Mouse (Mus musculus): ENCODE measurements around the gene Caly.

Gene Caly

DNA sequence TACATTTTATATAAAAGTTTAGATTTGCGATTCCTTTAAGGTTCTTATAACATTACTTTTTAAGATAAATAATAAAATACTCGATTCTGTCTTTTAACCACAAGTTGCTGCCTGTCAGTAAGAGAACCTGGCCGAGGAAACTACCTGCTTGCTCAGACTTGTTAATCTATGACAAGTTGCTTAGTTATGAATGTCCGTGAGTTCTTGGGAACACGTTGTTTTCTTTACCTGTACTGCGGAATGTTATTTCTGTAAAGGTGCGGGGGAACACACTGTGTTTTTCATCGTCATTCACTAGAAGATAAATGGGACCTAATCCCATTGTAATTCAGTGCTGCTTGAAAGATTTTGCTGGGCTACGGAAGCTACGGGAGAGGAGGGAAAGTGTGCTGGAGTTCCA is 8.3 kb upstream of the Caly start:
- DNase-seq (ENCODE audit: low read depth, low spot score) = no peak

DNA sequence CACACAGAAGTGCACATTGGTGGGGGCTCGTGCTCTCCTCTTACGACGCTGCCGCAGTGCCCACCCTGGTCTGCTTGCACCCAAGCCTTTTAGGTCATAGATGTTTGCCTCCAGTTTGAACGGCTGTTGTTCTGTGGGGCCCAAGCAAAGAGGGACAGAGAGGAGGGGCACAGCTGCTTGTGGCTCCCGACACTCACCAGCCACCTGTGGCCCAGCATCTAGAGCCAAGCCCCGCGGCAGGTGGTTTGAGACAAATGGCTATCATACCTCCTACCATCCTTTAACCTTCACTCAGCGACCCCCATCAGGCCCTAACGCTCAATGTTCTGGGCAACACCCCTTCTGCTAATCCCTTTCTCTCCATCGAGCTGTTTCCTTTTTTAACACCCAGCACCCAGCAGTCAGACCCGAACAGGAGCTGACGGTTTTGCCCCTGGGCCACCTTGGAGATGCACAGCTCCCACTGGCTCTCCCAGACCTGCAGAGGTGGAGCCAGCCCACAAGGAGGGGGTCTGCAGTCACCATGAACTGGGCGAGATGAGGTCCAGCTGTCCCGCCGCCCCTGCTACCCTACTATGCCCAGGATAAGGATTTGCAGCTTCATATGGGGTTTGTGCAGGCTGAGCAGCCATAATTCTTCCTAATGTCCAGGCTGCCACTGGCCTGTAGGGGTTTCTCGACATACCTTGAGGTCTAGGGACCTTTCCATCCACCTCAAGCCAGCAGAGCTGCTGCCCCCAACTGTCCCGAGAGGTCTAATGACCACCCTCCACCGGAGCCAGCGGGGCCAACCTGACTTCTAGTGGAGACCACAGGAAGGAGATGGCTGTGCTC is 723 bp downstream of the Caly start:
- DNase-seq (ENCODE audit: low read depth, low spot score) = no peak

DNA sequence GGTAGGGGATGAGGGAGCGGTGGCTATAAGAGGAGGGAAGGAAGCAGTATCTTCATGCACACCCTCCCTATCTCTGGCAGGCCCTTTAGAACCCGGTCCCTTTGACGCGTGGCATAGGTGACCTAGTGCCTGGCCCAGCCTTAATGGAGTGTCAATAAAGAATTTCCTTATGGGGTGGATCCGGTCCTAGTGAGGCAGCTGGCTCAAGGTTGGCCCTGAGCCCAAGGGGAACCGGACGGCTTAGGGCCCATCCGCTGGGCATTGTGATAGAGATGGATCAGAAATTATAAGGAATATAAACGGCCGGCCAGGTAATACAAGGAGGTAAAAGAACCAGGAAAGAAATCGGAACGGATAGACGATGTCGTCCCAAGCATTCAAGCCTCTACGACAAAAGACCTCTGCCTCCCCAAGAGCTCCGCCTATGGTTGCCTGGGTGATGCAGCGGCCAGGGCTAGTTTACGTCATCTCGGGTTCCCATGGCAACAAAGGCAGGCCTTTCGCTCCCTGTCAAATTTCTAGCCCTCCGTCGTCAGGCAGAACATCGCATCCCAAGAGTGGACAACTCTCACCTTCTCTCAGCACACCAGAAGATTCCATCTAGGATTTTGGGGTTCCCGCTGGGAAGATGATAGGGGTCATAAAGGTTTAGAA is 1.7 kb downstream of the Caly start:
- DNase-seq (ENCODE audit: low read depth, low spot score) = peak; percentile 87

DNA sequence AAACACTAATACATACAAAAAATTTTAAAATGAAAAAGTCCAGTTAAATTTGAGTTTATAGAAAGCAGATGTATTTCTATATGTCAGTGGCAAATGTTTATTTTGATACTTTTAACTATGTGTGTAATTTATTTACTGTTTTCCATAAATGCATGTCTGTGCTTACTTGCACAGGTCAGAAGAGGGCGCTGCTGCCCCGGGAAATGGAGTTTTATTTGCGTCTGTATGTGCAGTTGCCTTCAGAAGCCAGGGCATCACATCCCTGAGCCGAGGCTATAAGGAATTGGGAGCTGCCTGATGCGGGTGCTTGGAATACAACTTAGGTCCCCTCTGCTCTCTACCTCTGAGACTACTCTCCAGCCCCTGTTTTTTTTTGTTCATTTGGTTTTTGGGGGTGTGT is 3.6 kb downstream of the Caly start:
- peak; percentile 85 for DNase-seq (ENCODE audit: low read depth, low spot score)

DNA sequence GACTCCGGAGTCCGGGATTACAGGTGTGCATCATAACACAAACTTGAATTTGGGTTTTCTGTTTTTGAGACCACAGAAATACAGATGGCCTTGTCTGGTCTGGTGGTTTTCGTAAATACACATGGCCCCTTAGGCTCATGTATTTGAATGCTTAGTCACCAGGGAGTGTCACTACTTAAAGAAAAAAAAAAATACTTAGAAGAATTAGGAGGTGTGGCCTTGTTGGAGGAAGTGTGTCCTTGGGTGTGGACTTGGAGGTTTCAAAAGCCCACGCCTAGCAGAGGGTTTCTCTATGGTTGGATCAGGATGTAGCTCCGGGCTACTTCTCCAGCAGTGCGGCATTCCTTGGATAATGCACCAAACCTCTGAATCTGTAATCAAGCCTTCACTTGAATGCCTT is 4.7 kb downstream of the Caly start:
- peak; percentile 69 for DNase-seq (ENCODE audit: low read depth, low spot score)

DNA sequence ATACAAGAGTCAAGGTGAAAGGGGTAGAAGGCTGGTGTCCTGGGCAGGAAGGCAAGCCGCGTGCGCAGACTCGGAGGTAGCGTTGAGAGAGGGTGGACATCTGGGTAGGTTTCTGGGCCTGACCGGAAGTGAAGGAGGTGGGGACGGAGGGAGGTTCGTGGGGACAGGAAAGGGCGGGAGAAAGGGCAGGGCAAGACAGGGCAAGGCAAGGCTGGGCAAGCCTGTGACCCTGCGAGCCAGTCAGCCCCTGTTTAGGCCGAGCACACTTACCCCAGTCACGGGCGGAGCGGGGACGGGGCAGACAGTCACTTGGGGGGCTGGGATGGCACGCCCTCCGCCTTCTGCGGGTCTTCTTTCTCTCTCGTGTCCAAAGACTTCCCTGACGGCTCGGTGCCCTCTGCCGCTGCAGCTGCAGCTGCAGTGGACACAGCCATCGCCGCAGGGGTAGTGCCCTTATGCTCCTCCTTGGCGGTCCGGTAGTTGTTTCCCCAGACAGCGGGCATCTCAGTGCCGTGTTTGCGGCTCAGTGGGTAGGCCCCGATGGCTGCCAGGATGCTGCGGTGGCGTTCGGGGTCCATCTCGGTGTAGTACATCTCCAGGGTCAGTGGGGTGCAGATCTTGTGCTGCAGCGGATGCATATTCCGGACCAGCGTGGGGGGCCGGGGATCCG is 12.2 kb downstream of the Caly start:
- peak; percentile 15 for DNase-seq (ENCODE audit: low read depth, low spot score)

DNA sequence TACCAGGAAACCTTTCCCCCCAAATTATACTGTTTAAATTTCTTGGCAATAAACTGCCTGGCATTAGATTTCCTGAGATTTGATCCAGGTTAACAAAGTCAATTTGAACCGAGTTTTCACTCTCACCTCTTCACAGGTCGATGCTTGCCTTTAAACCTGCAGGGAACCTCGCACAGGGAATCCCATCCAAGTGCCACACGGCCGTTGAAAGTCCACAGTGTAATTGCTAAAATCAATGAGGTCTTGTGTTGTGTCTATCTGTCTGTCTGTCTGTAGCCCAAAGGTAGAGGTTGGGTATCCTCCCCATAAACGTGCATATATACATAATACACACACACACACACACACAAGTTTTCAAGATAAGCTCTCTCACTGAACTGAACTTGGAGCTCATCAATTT is 15.0 kb downstream of the Caly start:
- no peak for DNase-seq (ENCODE audit: low read depth, low spot score)

DNA sequence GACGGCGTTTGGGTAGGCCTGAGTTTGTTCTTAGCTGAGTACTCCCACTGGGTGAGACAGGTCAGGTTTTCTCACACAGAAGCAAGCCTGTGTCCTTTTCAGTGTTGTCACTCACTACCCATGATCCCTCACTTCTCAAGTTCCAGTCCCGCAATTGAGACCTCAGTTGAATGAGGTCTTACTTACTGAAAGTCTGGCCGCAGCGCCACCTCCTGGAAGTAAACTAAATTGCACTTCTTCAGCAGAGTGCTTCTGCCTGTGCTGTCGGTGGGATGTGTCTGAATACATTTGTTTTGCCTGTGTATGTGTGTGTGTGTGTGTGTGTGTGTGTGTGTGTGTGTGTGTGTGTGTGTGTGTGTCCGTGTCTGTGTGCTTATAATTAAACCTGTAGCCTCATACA is 19.3 kb downstream of the Caly start:
- DNase-seq (ENCODE audit: low read depth, low spot score) = peak; percentile 85

DNA sequence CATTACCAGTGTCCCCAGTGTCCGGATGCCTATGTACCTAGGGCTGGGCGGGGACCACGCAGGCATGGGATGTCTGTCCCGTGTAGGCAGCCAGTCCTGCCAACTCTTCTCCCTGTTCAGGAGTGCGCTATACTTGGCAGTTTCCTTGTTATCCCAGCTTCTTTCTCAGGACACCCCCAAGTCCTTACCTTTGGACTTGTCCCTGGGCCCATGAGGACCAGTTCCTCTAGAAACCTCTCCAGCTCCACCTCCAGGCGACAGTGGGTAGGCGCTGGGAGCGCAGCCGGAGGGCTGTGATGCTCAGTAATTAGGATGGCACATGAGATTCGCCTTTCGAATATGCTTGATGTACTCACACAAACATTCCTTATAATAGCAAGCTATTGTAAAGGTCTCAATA is 20.0 kb downstream of the Caly start:
- peak; percentile 56 for DNase-seq (ENCODE audit: low read depth, low spot score)

DNA sequence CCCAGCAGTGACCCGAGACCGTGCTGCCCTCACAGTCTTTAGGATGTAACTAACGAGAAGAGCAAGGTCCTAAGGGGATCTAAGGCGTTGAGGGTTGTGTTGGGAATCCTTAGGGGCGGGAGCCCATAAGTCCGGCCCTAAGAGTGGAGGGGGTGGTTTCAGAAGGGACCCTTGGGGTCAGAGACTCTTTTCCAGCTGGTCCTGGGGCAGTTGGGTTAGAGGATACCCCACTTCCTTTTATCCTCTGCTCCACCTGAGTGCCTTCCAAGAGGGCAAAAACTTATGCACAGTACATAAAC is 20.6 kb downstream of the Caly start:
- no peak for DNase-seq (ENCODE audit: low read depth, low spot score)

DNA sequence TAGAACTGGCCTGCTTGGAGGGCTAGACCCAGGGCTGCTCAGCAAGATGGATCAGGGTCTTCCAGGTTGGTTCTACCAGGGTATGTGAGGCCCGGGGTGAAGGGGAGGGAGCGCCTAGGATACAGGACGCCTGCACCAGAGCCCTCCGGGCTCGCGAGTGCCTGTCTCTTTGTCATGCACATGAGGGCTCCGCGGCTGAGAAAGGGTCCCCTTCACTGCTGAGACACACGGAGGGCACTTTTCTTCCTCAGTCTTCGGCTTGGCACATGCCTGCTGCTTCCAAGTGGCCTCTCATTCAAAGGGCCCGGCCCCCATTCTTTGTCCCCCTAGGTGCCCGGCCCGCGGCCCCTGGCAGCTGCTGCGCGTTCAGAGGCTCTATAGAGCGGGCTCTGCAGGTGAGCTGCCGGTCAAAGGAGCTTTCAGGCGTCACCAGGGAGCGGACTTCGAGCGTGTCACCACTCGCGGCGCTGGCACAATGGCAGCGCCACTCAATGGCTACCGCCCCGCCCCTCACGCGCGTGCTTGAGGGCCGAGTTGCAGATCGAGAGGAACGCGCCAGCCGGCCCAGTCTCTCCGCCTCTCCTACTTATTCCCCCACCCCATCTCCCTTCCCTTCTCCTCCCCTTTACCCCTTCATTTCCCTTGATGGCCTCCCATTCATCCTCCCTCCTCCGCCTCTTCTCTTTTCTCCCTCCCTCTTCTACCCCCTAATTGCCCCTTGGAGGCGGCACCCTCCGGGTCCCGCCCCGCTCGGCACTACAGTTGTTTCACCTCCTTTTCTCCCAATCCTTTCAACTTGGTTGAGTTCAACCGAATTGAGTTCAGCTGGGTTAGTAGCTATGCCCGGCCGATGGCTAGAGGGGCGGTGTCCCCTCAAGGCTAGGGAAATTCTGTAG is 21.2 kb downstream of the Caly start:
- peak; percentile 77 for DNase-seq (ENCODE audit: low read depth, low spot score)

DNA sequence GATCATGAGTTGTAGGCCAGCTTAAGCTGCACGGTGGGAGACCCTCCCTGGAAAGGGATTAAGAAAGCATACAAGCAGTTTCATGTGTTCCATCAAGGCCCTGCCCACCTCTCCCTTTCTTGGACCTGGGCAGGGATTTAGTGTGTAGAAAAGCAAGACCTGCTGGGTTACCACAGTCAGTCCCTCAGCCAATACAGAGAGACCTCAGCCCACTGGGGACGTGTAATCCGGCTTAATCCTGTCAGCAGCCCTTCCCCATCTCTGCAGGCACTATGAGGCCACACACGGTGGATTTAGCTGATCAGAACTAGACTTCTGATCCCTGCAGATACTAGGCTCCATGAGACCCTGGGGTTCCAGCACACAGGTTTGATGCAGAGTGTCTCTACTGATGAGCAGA is 22.7 kb downstream of the Caly start:
- DNase-seq (ENCODE audit: low read depth, low spot score) = no peak

DNA sequence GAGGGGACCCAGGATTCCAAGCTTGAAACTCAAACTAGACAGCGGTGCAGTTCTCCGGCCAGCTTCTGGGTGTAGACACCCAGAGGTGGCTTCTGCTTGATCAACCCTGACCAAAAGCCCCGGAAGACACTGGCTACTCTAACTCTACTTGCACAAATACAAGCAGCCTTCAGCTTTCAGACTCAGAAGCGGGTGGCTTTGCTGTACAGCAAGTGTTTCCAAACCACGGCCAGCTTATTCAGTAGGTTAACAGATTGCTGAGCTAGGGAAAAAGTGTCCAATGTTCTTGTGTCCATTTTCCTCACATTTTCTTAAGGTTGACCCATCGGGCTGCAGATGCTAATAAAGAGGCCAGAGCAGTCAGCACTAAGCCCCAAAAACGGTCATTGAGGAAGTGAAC is 23.8 kb downstream of the Caly start:
- no peak for DNase-seq (ENCODE audit: low read depth, low spot score)

DNA sequence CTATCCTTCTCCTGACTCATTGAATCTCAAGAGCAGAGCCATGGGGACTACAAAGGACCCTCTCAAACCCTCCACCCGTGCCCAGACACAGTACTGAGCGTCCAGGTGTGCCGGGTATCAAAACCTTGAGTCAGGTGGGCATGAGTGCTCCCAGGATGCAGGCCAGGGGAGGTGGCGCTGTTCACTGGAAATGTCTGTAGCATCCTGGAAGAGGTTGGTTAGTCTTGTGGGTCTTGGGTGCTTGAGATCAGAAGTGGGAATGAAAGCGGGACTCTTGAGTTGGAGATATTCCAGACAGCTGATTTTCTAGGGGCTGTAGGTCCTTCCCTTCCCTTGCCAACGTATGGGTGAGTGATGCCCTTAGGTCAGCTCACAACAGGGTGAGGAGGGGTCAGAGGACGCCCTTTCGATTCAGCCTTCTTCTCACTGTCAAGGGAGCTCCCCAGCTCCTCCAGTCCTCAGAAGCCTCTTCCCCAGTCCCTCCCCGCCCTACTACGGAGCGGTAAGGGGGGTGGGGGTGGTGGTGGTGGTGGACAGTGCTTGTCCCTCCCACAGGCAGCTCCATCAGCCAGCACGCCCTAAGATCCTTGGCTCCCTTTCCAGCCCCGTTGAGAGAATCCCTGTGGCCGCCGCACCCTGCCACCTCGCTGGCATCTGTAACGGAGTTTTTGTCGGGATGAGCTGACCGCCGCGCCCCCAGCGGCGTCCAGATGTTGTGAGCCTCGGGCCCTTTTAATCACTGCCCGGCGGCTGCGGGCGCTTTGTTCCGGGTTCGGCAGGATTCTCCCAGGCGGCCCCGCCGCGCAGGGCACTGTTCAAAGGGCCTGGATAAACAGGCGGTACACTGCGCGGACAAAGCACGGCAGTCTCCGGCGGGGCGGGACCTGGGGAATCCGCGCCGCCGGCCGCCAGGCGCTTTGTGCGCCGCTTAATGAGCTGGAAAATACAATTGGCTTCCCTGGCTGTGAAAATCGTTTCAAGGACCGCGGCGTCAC is 24.6 kb downstream of the Caly start:
- peak; percentile 68 for DNase-seq (ENCODE audit: low read depth, low spot score)

DNA sequence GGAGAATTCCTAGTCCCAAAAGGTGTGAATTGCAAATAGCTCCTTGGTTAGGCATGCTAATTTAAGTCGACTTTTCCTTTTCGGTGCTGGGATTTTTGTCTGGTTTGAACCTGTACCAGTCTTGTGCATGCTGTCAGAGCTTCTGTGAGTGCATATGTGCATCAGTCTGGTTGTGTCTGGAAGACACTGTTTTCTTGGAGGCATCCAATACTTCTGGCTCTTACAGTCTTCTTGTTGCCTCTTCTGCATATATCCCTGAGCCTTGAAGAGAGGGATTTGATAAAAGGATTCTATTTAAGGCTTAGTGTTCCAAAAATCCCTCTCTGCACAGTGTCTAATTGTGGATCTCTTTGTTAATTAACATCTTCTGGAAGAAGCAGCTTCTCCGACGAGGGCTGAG is 28.2 kb downstream of the Caly start:
- DNase-seq (ENCODE audit: low read depth, low spot score) = no peak

DNA sequence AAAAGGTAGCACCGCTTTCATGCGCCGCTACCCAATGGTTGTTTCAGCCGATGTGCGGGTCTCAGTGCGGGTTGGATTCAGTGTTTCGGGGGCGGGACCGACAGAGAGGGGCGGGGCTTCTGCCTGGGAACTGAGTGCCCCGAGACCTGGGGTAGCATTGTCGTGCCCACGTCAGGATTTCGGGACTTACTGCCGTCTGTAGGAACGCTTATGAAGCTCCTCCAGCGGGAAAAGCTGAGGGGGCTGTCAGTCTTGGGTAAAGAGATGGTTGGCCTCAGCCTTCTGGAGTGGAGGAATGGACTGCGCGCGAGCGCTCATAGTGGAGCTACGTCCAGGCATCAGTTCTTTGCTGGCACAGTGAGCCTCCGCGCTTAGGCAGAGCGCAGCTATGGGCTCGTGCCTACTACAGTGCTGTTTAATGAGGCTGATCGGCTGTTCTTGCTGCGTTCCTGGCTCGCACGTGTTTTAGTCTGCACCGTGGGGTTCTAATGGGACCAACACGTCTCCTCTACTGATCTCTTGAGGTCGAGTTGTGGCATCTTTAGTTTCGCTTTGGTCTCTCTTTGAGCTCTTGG is 33.1 kb downstream of the Caly start:
- DNase-seq (ENCODE audit: low read depth, low spot score) = peak; percentile 70

DNA sequence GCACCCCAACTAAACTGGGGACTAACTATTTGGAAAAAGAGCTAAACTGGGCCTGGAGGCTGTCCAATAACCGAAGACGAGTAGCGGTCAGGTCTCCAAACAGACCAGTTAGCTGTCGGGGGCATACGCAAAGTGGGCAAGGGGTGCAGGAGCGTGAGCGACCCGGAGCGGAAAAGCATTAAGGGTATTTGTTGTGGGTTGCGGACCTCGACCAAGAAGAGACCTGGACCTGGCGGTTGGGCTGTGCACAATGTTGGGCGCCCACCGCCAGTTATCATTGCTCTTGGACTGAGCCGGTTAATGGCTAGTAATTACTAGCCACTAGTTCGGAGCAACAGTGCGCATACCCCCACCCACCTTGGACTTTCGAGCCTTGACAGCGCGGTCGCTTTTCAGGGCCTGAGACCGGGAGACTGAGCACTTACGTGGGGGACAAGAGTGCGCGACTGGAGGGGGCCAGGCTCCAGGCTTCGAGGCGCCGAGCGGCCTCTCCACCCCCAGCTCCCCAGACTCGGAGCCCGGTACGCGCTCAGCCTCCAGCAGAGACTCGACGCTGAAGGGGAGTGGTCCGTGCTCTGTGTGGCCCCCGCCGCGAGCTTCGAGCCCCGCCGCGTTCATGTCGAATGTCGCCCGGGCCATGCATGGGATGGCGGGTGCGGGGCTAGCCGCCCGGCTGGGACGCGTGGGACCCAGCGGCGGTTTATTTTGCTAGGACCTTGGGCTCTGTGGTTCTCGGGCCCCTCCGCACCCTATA is 33.8 kb downstream of the Caly start, which contains the start of gene Msx3:
TSS of gene Msx3 (minus strand) at position 729 of the 754 bp plus-strand sequence.
- peak; percentile 18 for DNase-seq (ENCODE audit: low read depth, low spot score)

DNA sequence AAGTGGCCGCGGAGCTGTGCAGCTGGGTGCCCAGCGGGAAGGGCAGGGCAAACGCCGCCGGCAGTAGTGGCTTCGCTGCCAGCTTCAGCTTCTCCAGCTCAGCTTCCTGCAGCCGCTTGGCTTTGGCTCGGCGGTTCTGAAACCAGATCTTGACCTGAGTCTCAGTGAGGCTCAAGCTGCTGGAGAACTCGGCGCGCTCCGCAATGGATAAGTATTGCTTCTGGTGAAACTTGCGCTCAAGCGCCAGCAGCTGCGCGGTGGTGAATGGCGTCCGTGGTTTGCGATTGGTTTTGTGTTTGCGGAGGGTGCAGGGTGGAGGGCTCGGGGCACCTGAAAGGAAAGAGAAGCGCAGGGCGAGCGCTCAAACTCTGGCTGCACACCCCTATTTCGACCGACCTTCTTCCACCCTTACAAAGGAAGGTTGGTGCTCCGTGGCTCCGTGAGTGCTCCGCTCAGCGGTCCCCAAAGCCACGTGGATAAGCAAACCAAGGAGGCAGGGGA is 34.5 kb downstream of the Caly start:
- DNase-seq (ENCODE audit: low read depth, low spot score) = peak; percentile 43

DNA sequence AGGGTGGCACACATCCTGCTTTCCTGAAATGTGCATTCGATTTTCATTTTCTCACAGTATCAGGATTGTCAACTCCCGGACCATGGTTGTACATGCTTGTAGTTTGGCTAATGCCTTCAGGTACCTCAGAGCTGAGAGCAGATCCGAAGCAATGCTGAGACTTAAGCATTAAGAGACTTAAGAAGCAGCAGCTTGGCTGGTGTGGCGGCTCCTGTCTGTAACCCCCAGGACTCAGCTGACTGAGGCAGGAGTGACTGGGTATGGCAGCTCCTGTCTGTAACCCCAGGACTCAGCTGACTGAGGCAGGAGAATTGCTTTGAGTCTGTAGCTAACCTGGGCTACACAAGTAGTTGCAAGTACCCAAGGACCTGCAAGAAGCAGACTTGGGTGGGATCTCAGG is 36.8 kb downstream of the Caly start:
- DNase-seq (ENCODE audit: low read depth, low spot score) = no peak
